In genomic region chr14:101933551-101933950, GRCm38 (mm10) we compare ENCODE assay signal across 19 mouse cellular contexts.
DNase-seq lines count a peak whose midpoint lies in the region; ATAC-seq and TF ChIP-seq lines count a peak whose summit lies in the region.
"Had no signal": no experiment of that assay in that cellular context is flagged by ENCODE, and none has a peak within 500 bp of the region (broad histone marks: within the 10 kb centered on the region; RNA-seq: fewer than 3 reads in every experiment).

No protein-coding gene starts in this region.

- H3K36me3 ChIP-seq in heart, adult 2 months (ENCODE audit: control insufficient read depth, insufficient read depth, low read length), result peaks cover 25% of the 10 kb centered on the region
- H3K36me3 ChIP-seq in midbrain, embryonic 11.5 days (ENCODE audit: control insufficient read depth, insufficient read depth, low read length), result no peaks in the 10 kb centered on the region
- no peaks in the 10 kb centered on the region for H3K36me3 ChIP-seq in midbrain, embryonic 10.5 days
- H3K36me3 ChIP-seq: G1E had no signal

- peaks cover 3% of the 10 kb centered on the region; the same call in 1 of the 2 replicates for H3K4me1 ChIP-seq in heart, adult 2 months (ENCODE audit: control insufficient read depth, insufficient read depth, low read length)
- no peaks in the 10 kb centered on the region for H3K4me1 ChIP-seq in midbrain, embryonic 11.5 days (ENCODE audit: control insufficient read depth, insufficient read depth, low read length)
- H3K4me1 ChIP-seq in midbrain, embryonic 10.5 days, result no peaks in the 10 kb centered on the region

- no peak overlapping the region for H3K9ac ChIP-seq in heart, adult 2 months (ENCODE audit: low read depth, low read length)
- no peak overlapping the region for H3K9ac ChIP-seq in midbrain, embryonic 11.5 days (ENCODE audit: low read length)

- H3K4me3 ChIP-seq in heart, adult 2 months, result no peak overlapping the region
- H3K4me3 ChIP-seq in midbrain, embryonic 11.5 days (ENCODE audit: low read depth, low read length), result no peak overlapping the region
- H3K4me3 ChIP-seq in midbrain, embryonic 10.5 days, result no peak overlapping the region

- no peak for TF ChIP-seq CTCF in heart, adult 2 months (IDR thresholded peaks at IDR 0.05)

- WGBS in heart, adult 2 months, result 78% methylated on average over 9 of the region's 9 CpGs
- 81% methylated on average over 9 of the region's 9 CpGs for WGBS in midbrain, embryonic 11.5 days
- 83% methylated on average over 9 of the region's 9 CpGs for WGBS in midbrain, embryonic 10.5 days

- no peaks in the 10 kb centered on the region for H3K9me3 ChIP-seq in midbrain, embryonic 11.5 days (ENCODE audit: control insufficient read depth, low read length)
- H3K9me3 ChIP-seq in midbrain, embryonic 10.5 days (replicated peaks), result no peaks in the 10 kb centered on the region

- TF ChIP-seq EP300 in heart, adult 2 months (IDR thresholded peaks at IDR 0.05; ENCODE audit: insufficient read depth, low read depth, low read length), result no peak

- H3K79me2 ChIP-seq in heart, adult 2 months (replicated peaks; ENCODE audit: control insufficient read depth, insufficient read depth, low read length), result no peaks in the 10 kb centered on the region; the same call in 1 of the 2 replicates

- H3K4me2 ChIP-seq in midbrain, embryonic 11.5 days, result no peak overlapping the region

- no peak for TF ChIP-seq POLR2A in heart, adult 2 months (IDR thresholded peaks at IDR 0.05; ENCODE audit: insufficient read depth, low read depth, low read length)

- no peak for ATAC-seq in midbrain, embryonic 11.5 days (ENCODE audit: low FRiP score)
- ATAC-seq: activated CD4-positive, CD25-positive, alpha-beta regulatory T cell, adult 4 months; CD4-positive, CD25-positive, alpha-beta regulatory T cell, adult 4 months; Patski had no signal

- no peaks in the 10 kb centered on the region for H3K27me3 ChIP-seq in heart, adult 2 months (ENCODE audit: control insufficient read depth, insufficient read depth, low read length)
- H3K27me3 ChIP-seq in midbrain, embryonic 11.5 days (ENCODE audit: control insufficient read depth, insufficient read depth, low read length), result no peaks in the 10 kb centered on the region
- no peaks in the 10 kb centered on the region for H3K27me3 ChIP-seq in midbrain, embryonic 10.5 days (ENCODE audit: low read depth, poor library complexity, severe bottlenecking)
- H3K27me3 ChIP-seq: CH12.LX, Patski had no signal

- intact Hi-C loops in heart, adult 2 months (cut with DNase I), result no loop called here

- no peak overlapping the region for H3K27ac ChIP-seq in heart, adult 2 months
- no peak overlapping the region for H3K27ac ChIP-seq in midbrain, embryonic 11.5 days (ENCODE audit: low read depth, low read length)
- no peak overlapping the region for H3K27ac ChIP-seq in midbrain, embryonic 10.5 days (replicated peaks)

- DNase-seq in heart, adult 11 months, result peak; percentile 61
- DNase-seq in heart, adult 2 months, result no peak
- DNase-seq in midbrain, embryonic 11.5 days (ENCODE audit: low spot score, missing footprints), result peak; percentile 70
- DNase-seq in midbrain, embryonic 10.5 days (ENCODE audit: low spot score), result no peak
- DNase-seq: adrenal gland, adult 2 months; adrenal gland, adult 8-10 months; adrenal gland, postnatal 10 days; adrenal gland, postnatal 14 days; adrenal gland, postnatal 25 days; adrenal gland, postnatal 36 days; B cell, adult 2 months; cerebellum, adult 11 months; cerebellum, adult 11-12 months; cerebellum, adult 18-20 months had no signal

Comparison
In these comparisons a context has a peak if more than half of its experiments do, and no peak if none do; other contexts are left out.
1. DNase-seq: peak in heart, adult 11 months (single experiment) and midbrain, embryonic 11.5 days (single experiment); none in heart, adult 2 months (0 of 2) and midbrain, embryonic 10.5 days (single experiment).